Mouse (Mus musculus): ENCODE results near the gene Pgls.

GRCm38 (mm10) chr8:71604021-71604420, 12.0 kb downstream of the Pgls start:
- TF ChIP-seq CTCF (IDR thresholded peaks at IDR 0.05; ENCODE audit: extremely low read depth, insufficient read length, insufficient replicate concordance, low read depth, low read length) = no peak
- TF ChIP-seq POLR2A (IDR thresholded peaks at IDR 0.05; ENCODE audit: low read depth, low read length) = no peak
